Mouse (Mus musculus) liver, embryonic 14.5 days (tissue): Measurements from ENCODE around the gene Dynlt1c. TPM values are rescaled to one million over a fixed set of nuclear protein-coding genes. Genes with fewer than 3 reads are reported as not detected.
"Not testable (repeated sequence)": the region's sequence is repeated elsewhere in the genome, so short reads cannot be mapped to it uniquely, and the experiment has no call there.

Source experiments
- ATAC-seq: fragments of 200-750 bp; cut with Nextera tagmentation; 2 replicates; pipeline ENCODE4 v1.8.0; 2017; ENCODE audit warnings: moderate number of reproducible peaks, mild to moderate bottlenecking, moderate library complexity; ENCODE audit not compliant: insufficient read depth
- DNase-seq, 3 experiments: peaks; one replicate each; pipeline ENCODE4 v3.0.0-alpha.2; 2012 to 2013; ENCODE audit warnings: low read depth in 3 of 3, low spot score in 3 of 3
- H3K27ac ChIP-seq: fragments of 300-500 bp; sonication (generic); 2 replicates; pipeline ENCODE4 v1.5.1; 2014; ENCODE audit warnings: moderate library complexity, mild to moderate bottlenecking, control low read depth, inconsistent platforms
- H3K27me3 ChIP-seq: fragments of 300-500 bp; sonication (generic); 2 replicates; pipeline ENCODE4 v1.6.1; 2014; ENCODE audit warnings: mild to moderate bottlenecking, low read length, moderate library complexity; ENCODE audit not compliant: control insufficient read depth, insufficient read depth
- H3K36me3 ChIP-seq: fragments of 300-500 bp; sonication (generic); replicated peaks from 2 replicates; pipeline ENCODE4 v1.6.1; 2014; ENCODE audit warnings: low read depth; ENCODE audit not compliant: control insufficient read depth, insufficient read depth
- H3K4me1 ChIP-seq, 2 experiments: fragments of 200-500 bp in 1 of 2; fragments of 300-500 bp in 1 of 2; sonication (generic) in 1 of 2; replicated peaks; 2 replicates each; pipeline ENCODE4 v1.6.1; 2012 to 2014; ENCODE audit warnings: antibody characterized with exemption in 1 of 2, inconsistent platforms in 1 of 2, low read length in 1 of 2; ENCODE audit not compliant: control insufficient read depth in 2 of 2, insufficient read depth in 2 of 2
- H3K4me2 ChIP-seq: fragments of 300-500 bp; sonication (generic); 2 replicates; pipeline ENCODE4 v1.6.1; 2014; ENCODE audit warnings: low read depth, mild to moderate bottlenecking, control low read depth, moderate library complexity
- H3K4me3 ChIP-seq, 2 experiments: fragments of 200-500 bp in 1 of 2; fragments of 300-500 bp in 1 of 2; sonication (generic) in 1 of 2; 2 replicates each; pipeline ENCODE4 v1.5.1; 2012 to 2014; ENCODE audit warnings: low read depth in 2 of 2, low read length in 2 of 2, mild to moderate bottlenecking in 2 of 2, control low read depth in 1 of 2, inconsistent platforms in 1 of 2, moderate library complexity in 1 of 2; ENCODE audit not compliant: insufficient read depth in 1 of 2
- H3K9ac ChIP-seq: fragments of 300-500 bp; sonication (generic); replicated peaks from 2 replicates; pipeline ENCODE4 v1.6.1; 2014; ENCODE audit warnings: mild to moderate bottlenecking, control low read depth, moderate library complexity
- H3K9me3 ChIP-seq: fragments of 300-500 bp; sonication (generic); 2 replicates; pipeline ENCODE4 v1.6.1; 2016; ENCODE audit warnings: low read length, mixed read lengths; ENCODE audit not compliant: control insufficient read depth
- WGBS: fragments of 180-500 bp; shearing (Covaris S2); extraction: QIAGEN DNeasy Blood & Tissue Kit; methylation state at CpG from one replicate; pipeline ENCODE4 v1.1.7; 2014; ENCODE audit not compliant: insufficient replicate concordance; 5-methylcytosine and 5-hydroxymethylcytosine counted together
- polyA plus RNA-seq, 2 experiments: library from polyadenylated mRNA; depleted of rRNA in 1 of 2; stranded (reverse) in 1 of 2; unstranded in 1 of 2; fragments of >200 nt; fragmentation: Nextera tagmentation in 1 of 2; extraction: Ambion mirVana in 1 of 2; gene quantifications; 2 replicates each; pipeline versions ENCODE4 v1.2.1 to v1.2.3; 2012 to 2014

The Dynlt1c gene
- polyA plus RNA-seq, 2 experiments, result 2.8 to 6.2 TPM

- H3K9me3 ChIP-seq, H3K4me2 ChIP-seq, H3K27ac ChIP-seq, H3K4me3 ChIP-seq, H3K36me3 ChIP-seq, ATAC-seq, H3K27me3 ChIP-seq, H3K9ac ChIP-seq, H3K4me1 ChIP-seq: not testable (repeated sequence)
- peak in 1 of 3 experiments; percentile 0 for DNase-seq
- 50% methylated on average over 1 of the region's 1 CpGs for WGBS
These were observed 3.9 kb downstream of the Dynlt1c start for GRCm38 (mm10) chr17:6605347-6605746.

- H3K4me2 ChIP-seq, H3K4me1 ChIP-seq, H3K36me3 ChIP-seq, DNase-seq, H3K27ac ChIP-seq, H3K9me3 ChIP-seq, H3K4me3 ChIP-seq, H3K9ac ChIP-seq, ATAC-seq, H3K27me3 ChIP-seq: not testable (repeated sequence)
- 75% methylated on average over 11 of the region's 14 CpGs for WGBS
These were observed 12.1 kb downstream of the Dynlt1c start for GRCm38 (mm10) chr17:6613524-6613923.

- ATAC-seq, H3K36me3 ChIP-seq, DNase-seq, H3K4me1 ChIP-seq, H3K4me3 ChIP-seq, H3K9ac ChIP-seq, H3K27ac ChIP-seq, H3K4me2 ChIP-seq, H3K9me3 ChIP-seq, H3K27me3 ChIP-seq: not testable (repeated sequence)
- 58% methylated on average over 5 of the region's 9 CpGs for WGBS
These were observed 12.8 kb downstream of the Dynlt1c start for GRCm38 (mm10) chr17:6614316-6614715.

- not testable (repeated sequence) for H3K4me2 ChIP-seq, H3K9ac ChIP-seq, ATAC-seq, H3K27ac ChIP-seq, H3K27me3 ChIP-seq, H3K4me1 ChIP-seq, H3K9me3 ChIP-seq, H3K4me3 ChIP-seq, H3K36me3 ChIP-seq, DNase-seq
- WGBS, result 73% methylated on average over 9 of the region's 9 CpGs
These were observed 15.3 kb downstream of the Dynlt1c start for GRCm38 (mm10) chr17:6616731-6617130.

- not testable (repeated sequence) for H3K4me2 ChIP-seq, H3K9ac ChIP-seq, H3K36me3 ChIP-seq, H3K9me3 ChIP-seq, H3K27me3 ChIP-seq, H3K27ac ChIP-seq, H3K4me1 ChIP-seq, DNase-seq, H3K4me3 ChIP-seq
- 52% methylated on average over 7 of the region's 13 CpGs for WGBS
- peak; percentile 66 for ATAC-seq
These were observed 16.4 kb downstream of the Dynlt1c start for GRCm38 (mm10) chr17:6617689-6618400.

GRCm38 (mm10) chr17:6619271-6619670 is 17.8 kb downstream of the Dynlt1c start:
- H3K27ac ChIP-seq, H3K4me3 ChIP-seq, DNase-seq, H3K4me2 ChIP-seq, ATAC-seq, H3K27me3 ChIP-seq, H3K9ac ChIP-seq, H3K9me3 ChIP-seq, H3K36me3 ChIP-seq, H3K4me1 ChIP-seq: not testable (repeated sequence)
- 71% methylated on average over 5 of the region's 5 CpGs for WGBS

GRCm38 (mm10) chr17:6620035-6620434 is 18.6 kb downstream of the Dynlt1c start:
- H3K4me1 ChIP-seq, H3K9me3 ChIP-seq, H3K27me3 ChIP-seq, H3K27ac ChIP-seq, H3K4me3 ChIP-seq, DNase-seq, H3K9ac ChIP-seq, H3K36me3 ChIP-seq, H3K4me2 ChIP-seq, ATAC-seq: not testable (repeated sequence)
- 55% methylated on average over 5 of the region's 6 CpGs for WGBS

- not testable (repeated sequence) for H3K27me3 ChIP-seq, DNase-seq, H3K27ac ChIP-seq, H3K4me1 ChIP-seq, H3K9me3 ChIP-seq, H3K9ac ChIP-seq, H3K4me3 ChIP-seq, H3K4me2 ChIP-seq, H3K36me3 ChIP-seq, ATAC-seq
- 64% methylated on average over 18 of the region's 20 CpGs for WGBS
These were observed 19.4 kb downstream of the Dynlt1c start for GRCm38 (mm10) chr17:6620730-6621451.
